Mouse (Mus musculus): ENCODE results near the gene Dennd4a. TPM values are rescaled to one million over a fixed set of nuclear protein-coding genes. Genes with fewer than 3 reads are reported as not detected.

Dennd4a gene
- polyA plus RNA-seq, 1 experiment from 2014 or later = 12.4 TPM

DNA sequence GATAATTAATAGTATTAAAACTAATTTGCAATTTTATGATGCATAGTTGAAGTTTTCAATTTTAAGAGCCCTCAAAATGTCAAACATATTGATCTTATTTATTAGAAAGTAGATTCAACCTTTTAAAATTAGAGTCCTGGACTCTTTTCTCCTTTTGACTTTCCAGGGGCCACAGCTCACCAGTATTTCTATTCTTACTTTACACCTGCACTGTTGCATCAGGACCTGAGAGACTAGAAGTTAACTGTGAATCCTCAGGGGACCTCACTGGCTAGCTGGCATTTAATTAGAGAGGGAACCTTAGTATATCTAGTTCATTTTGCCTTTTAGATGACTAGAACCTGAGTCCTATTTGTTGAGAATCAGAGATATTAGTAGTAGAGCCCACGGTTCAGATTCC is 38.4 kb downstream of the Dennd4a start:
- H3K4me3 ChIP-seq (replicated peaks; ENCODE audit: low read length) = no peak overlapping the region
- H3K4me2 ChIP-seq (replicated peaks) = no peak overlapping the region
- no peaks in the 10 kb centered on the region for H3K9me3 ChIP-seq (ENCODE audit: control insufficient read depth, low read length)
- ATAC-seq (ENCODE audit: low FRiP score) (no peak), DNase-seq (ENCODE audit: low spot score) (no peak)
- peaks cover 13% of the 10 kb centered on the region for H3K36me3 ChIP-seq (replicated peaks; ENCODE audit: control insufficient read depth, insufficient read depth)
- no peaks in the 10 kb centered on the region for H3K27me3 ChIP-seq (ENCODE audit: control insufficient read depth, insufficient read depth, low read length)
- H3K27ac ChIP-seq = no peak overlapping the region
- WGBS = 90% methylated on average over 1 of the region's 1 CpGs
- H3K9ac ChIP-seq = no peak overlapping the region
- H3K4me1 ChIP-seq (replicated peaks; ENCODE audit: control insufficient read depth, insufficient read depth, low read length) = no peaks in the 10 kb centered on the region

DNA sequence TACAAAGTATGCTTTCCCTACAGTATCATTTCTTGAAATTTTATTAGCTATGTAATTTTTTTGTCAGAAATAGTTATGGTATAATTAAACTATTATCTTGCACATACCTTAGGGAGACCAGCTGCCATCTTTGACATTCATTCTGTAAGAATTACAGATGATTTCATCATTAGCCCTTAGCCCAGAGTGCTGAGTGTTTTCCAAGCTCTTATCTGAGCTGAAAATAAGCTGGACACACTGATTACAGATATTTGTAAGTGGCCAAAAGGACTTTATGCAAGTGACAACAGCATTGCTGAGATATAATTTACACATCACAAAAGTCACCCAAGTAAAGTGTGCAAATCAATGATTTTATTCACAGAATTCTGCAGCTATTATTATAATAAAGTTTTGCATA is 48.9 kb downstream of the Dennd4a start:
- no peaks in the 10 kb centered on the region for H3K27me3 ChIP-seq (ENCODE audit: control insufficient read depth, insufficient read depth, low read length)
- no peak overlapping the region for H3K27ac ChIP-seq
- ATAC-seq (ENCODE audit: low FRiP score) (no peak), DNase-seq (ENCODE audit: low spot score) (no peak)
- H3K36me3 ChIP-seq (replicated peaks; ENCODE audit: control insufficient read depth, insufficient read depth) = peaks cover 23% of the 10 kb centered on the region
- H3K4me3 ChIP-seq (replicated peaks; ENCODE audit: low read length) = no peak overlapping the region
- no peak overlapping the region for H3K4me2 ChIP-seq (replicated peaks)
- no peak overlapping the region for H3K9ac ChIP-seq
- H3K4me1 ChIP-seq (replicated peaks; ENCODE audit: control insufficient read depth, insufficient read depth, low read length) = no peaks in the 10 kb centered on the region
- H3K9me3 ChIP-seq (ENCODE audit: control insufficient read depth, low read length) = no peaks in the 10 kb centered on the region

DNA sequence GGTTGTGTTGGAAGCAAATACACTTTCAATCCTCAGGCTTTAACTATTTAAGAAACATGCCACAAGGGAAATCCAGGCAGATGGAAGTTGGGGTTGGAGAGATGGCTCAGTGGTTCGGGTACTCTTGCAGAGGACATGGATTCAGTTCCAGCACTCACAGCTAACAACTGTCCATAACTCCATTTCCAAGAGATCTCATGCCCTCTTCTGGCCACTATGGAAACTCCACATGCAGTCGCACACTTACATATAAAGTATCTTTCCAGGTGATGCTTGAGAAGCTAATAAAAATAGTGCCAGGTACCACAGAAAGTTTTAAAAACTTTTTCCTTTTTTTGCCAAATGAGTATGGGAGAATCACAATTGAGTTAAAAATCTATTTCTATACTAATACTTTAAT is 51.5 kb downstream of the Dennd4a start:
- no peaks in the 10 kb centered on the region for H3K4me1 ChIP-seq (replicated peaks; ENCODE audit: control insufficient read depth, insufficient read depth, low read length)
- H3K36me3 ChIP-seq (replicated peaks; ENCODE audit: control insufficient read depth, insufficient read depth) = peaks cover 28% of the 10 kb centered on the region
- DNase-seq (ENCODE audit: low spot score) = no peak
- no peak for ATAC-seq (ENCODE audit: low FRiP score)
- no peak overlapping the region for H3K4me2 ChIP-seq (replicated peaks)
- H3K4me3 ChIP-seq (replicated peaks; ENCODE audit: low read length) = no peak overlapping the region
- no peaks in the 10 kb centered on the region for H3K9me3 ChIP-seq (ENCODE audit: control insufficient read depth, low read length)
- H3K27me3 ChIP-seq (ENCODE audit: control insufficient read depth, insufficient read depth, low read length) = no peaks in the 10 kb centered on the region
- WGBS = 85% methylated on average over 2 of the region's 2 CpGs
- H3K9ac ChIP-seq = no peak overlapping the region
- H3K27ac ChIP-seq = no peak overlapping the region

DNA sequence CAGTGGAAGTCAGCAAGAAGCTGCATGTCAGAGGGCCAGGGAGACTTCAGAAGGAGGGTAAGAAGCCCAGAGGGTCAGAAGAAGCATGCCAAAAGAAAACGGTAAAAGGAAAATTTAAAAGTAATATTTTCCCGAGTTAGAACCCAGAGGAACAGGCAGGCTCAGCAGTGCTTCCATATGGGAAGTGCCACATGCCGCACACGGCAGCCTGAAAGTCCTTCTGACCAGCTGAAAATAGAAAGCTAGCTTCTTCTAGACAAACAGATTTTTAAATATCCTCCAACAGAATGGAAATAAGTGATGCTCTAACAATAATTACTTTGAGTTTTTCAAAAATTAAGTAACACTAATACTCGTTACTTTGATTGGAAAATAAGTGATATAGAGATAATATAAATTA is 74.9 kb downstream of the Dennd4a start:
- no peaks in the 10 kb centered on the region for H3K27me3 ChIP-seq (ENCODE audit: control insufficient read depth, insufficient read depth, low read length)
- no peak overlapping the region for H3K27ac ChIP-seq
- H3K4me3 ChIP-seq (replicated peaks; ENCODE audit: low read length) = no peak overlapping the region
- no peak for ATAC-seq (ENCODE audit: low FRiP score)
- H3K4me2 ChIP-seq (replicated peaks) = no peak overlapping the region
- DNase-seq (ENCODE audit: low spot score) = no peak
- no peaks in the 10 kb centered on the region for H3K9me3 ChIP-seq (ENCODE audit: control insufficient read depth, low read length)
- no peak overlapping the region for H3K9ac ChIP-seq
- 88% methylated on average over 5 of the region's 5 CpGs for WGBS
- H3K4me1 ChIP-seq (replicated peaks; ENCODE audit: control insufficient read depth, insufficient read depth, low read length) = no peaks in the 10 kb centered on the region
- peaks cover 27% of the 10 kb centered on the region for H3K36me3 ChIP-seq (replicated peaks; ENCODE audit: control insufficient read depth, insufficient read depth)

DNA sequence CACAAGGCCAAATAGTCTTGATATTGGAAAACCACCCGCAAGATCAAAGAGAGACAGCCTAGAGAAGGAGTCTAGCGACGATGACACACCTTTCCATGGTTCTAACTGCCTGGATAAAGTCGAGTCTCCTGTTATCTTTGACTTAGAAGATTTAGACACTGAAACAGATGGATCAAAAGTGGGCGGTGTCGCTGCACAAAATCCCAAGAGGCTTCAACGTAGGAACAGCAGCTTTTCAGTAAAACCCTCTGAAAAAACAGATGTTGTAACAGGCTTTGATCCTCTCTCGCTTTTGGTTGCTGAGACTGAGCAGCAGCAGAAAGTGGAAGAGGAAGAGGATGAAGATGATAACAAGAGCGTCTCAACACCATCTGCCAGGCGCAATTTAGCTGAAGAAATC is 85.5 kb downstream of the Dennd4a start:
- Histone ChIP-seq H3K4me1 (replicated peaks; ENCODE audit: control insufficient read depth, insufficient read depth, low read length) (no peaks in the 10 kb centered on the region), H3K36me3 (replicated peaks; ENCODE audit: control insufficient read depth, insufficient read depth) (peaks cover 44% of the 10 kb centered on the region), H3K4me3 (replicated peaks; ENCODE audit: low read length) (no peak overlapping the region), H3K9me3 (ENCODE audit: control insufficient read depth, low read length) (no peaks in the 10 kb centered on the region), H3K27ac (no peak overlapping the region), H3K9ac (no peak overlapping the region), H3K4me2 (replicated peaks) (no peak overlapping the region), H3K27me3 (ENCODE audit: control insufficient read depth, insufficient read depth, low read length) (no peaks in the 10 kb centered on the region)
- WGBS = 89% methylated on average over 10 of the region's 10 CpGs
- DNase-seq (ENCODE audit: low spot score) (no peak), ATAC-seq (ENCODE audit: low FRiP score) (no peak)

DNA sequence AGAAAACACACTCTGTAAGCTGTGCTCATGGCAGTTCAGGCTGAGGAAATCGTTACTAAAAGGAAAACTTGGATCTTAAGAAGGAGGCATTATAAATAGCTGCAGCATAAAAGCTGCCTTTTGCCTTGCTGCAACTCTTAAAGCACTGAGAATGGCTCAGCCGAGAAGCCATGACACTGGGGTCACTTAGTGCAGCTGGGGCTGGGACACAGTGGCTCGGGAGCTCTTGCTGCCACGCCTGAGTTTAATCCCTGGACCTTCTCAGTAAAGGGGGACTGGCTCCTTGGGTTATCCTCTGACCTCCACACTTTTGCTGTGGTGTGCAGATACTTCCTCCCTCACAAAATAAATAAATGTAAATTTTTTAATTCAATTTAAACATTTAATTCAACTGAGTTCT is 91.7 kb downstream of the Dennd4a start:
- no peak overlapping the region for H3K9ac ChIP-seq
- H3K4me1 ChIP-seq (replicated peaks; ENCODE audit: control insufficient read depth, insufficient read depth, low read length) = no peaks in the 10 kb centered on the region
- no peak overlapping the region for H3K27ac ChIP-seq
- H3K27me3 ChIP-seq (ENCODE audit: control insufficient read depth, insufficient read depth, low read length) = no peaks in the 10 kb centered on the region
- WGBS = 32% methylated on average over 4 of the region's 4 CpGs
- DNase-seq (ENCODE audit: low spot score) = no peak
- H3K4me2 ChIP-seq (replicated peaks) = no peak overlapping the region
- no peak for ATAC-seq (ENCODE audit: low FRiP score)
- peaks cover 33% of the 10 kb centered on the region for H3K36me3 ChIP-seq (replicated peaks; ENCODE audit: control insufficient read depth, insufficient read depth)
- no peak overlapping the region for H3K4me3 ChIP-seq (replicated peaks; ENCODE audit: low read length)
- no peaks in the 10 kb centered on the region for H3K9me3 ChIP-seq (ENCODE audit: control insufficient read depth, low read length)

DNA sequence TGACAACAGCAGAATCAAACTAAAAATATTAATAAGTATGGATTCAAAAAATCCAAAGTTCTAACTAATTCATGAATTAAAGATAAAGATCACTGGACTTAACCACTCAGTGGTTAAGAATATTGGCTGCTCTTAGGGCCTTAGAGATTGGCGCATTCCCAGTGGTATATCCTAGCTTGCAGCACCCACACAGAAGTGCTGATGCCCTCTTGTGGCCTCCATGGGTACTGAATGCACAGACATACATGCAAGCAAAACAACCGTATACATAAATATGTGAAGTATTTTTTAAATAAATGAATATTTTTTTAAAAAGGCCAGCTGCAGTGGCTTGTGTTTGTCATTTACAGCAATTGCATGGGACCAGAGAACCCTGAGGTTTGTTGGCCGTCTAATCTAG is 92.2 kb downstream of the Dennd4a start:
- Histone ChIP-seq H3K4me1 (replicated peaks; ENCODE audit: control insufficient read depth, insufficient read depth, low read length) (no peaks in the 10 kb centered on the region), H3K4me3 (replicated peaks; ENCODE audit: low read length) (no peak overlapping the region), H3K4me2 (replicated peaks) (no peak overlapping the region), H3K9me3 (ENCODE audit: control insufficient read depth, low read length) (no peaks in the 10 kb centered on the region), H3K36me3 (replicated peaks; ENCODE audit: control insufficient read depth, insufficient read depth) (peaks cover 33% of the 10 kb centered on the region), H3K9ac (no peak overlapping the region), H3K27ac (no peak overlapping the region), H3K27me3 (ENCODE audit: control insufficient read depth, insufficient read depth, low read length) (no peaks in the 10 kb centered on the region)
- peak; percentile 82 for DNase-seq (ENCODE audit: low spot score)
- no peak for ATAC-seq (ENCODE audit: low FRiP score)
- 66% methylated on average over 3 of the region's 3 CpGs for WGBS

DNA sequence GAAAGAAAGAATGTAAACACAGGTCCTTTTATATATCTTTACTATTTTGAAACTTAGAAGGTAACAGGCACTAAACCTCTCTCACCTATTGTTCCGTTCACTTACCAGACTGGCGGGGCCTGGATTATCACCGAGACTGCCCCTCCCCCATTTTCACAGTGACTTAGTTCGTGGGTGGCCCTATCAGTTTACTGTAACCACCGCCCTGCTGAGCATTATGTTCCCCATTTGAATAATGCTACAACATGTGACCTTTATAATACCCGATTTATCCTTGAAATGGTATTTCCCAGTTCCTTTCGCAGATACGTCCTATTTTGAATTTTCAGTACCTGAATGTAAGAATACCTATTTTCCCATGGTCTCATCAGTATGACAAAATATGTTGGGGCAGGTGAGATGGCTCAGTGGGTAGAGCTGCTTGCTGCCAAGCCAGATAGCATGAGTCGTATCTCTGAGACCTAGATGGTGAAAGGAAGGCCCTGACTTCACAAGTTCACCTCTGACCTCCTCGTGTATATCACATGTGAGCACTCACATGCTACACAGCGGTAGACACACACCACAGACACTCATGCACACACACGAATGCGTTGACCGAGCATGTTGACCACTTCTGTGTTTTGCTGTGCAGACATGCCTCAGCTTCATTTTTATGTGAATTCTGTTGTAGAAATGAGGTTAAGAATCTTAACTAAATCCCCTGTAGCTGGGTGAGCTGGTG is 93.9 kb downstream of the Dennd4a start:
- no peak overlapping the region for H3K4me2 ChIP-seq (replicated peaks)
- no peak for ATAC-seq (ENCODE audit: low FRiP score)
- no peak overlapping the region for H3K4me3 ChIP-seq (replicated peaks; ENCODE audit: low read length)
- no peaks in the 10 kb centered on the region for H3K9me3 ChIP-seq (ENCODE audit: control insufficient read depth, low read length)
- peaks cover 35% of the 10 kb centered on the region for H3K36me3 ChIP-seq (replicated peaks; ENCODE audit: control insufficient read depth, insufficient read depth)
- 90% methylated on average over 14 of the region's 14 CpGs for WGBS
- no peak overlapping the region for H3K9ac ChIP-seq
- H3K27me3 ChIP-seq (ENCODE audit: control insufficient read depth, insufficient read depth, low read length) = no peaks in the 10 kb centered on the region
- no peak overlapping the region for H3K27ac ChIP-seq
- no peak for DNase-seq (ENCODE audit: low spot score)
- H3K4me1 ChIP-seq (replicated peaks; ENCODE audit: control insufficient read depth, insufficient read depth, low read length) = no peaks in the 10 kb centered on the region

DNA sequence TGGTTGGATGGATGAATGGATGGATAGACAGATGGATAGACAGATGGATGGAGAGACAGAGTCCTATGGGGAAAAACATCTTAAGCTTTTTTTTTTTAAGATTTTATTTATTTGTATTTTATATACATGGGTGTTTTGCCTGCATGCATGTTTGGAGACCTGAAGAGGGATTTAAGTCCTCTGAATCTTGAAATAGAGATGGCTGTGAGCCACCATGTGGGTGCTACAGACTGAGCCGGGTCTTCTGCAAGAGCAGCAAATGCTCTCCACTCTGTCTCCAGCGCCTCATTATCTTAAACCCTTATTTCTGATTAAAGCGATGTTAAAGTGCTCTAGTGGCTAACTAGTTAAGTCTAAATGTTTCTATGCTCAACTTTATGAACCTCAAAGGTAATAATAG is 96.3 kb downstream of the Dennd4a start:
- Histone ChIP-seq H3K4me3 (replicated peaks; ENCODE audit: low read length) (no peak overlapping the region), H3K36me3 (replicated peaks; ENCODE audit: control insufficient read depth, insufficient read depth) (peaks cover 58% of the 10 kb centered on the region), H3K9ac (no peak overlapping the region), H3K9me3 (ENCODE audit: control insufficient read depth, low read length) (no peaks in the 10 kb centered on the region), H3K4me2 (replicated peaks) (no peak overlapping the region), H3K27ac (no peak overlapping the region), H3K27me3 (ENCODE audit: control insufficient read depth, insufficient read depth, low read length) (no peaks in the 10 kb centered on the region), H3K4me1 (replicated peaks; ENCODE audit: control insufficient read depth, insufficient read depth, low read length) (no peaks in the 10 kb centered on the region)
- DNase-seq (ENCODE audit: low spot score) (no peak), ATAC-seq (ENCODE audit: low FRiP score) (no peak)
- 93% methylated on average over 3 of the region's 3 CpGs for WGBS

DNA sequence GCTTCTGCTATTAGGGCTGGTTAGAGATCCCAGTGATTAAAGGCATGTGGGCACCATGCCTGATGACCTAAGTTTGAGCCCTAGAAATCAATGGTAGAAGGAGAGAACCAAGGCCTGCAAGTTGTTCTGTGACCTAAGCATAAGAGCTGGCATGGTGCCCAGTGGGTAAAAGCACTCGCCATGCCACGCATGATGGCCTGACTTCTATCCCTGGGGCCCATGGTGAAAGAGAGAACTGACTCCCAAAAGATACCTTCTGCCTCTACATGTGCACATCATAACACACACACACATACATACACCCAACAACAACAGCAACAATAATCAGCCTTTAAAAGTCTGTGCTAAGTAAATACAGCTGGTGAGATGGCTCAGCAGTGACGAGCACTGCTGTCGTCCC is 102.3 kb downstream of the Dennd4a start:
- H3K4me2 ChIP-seq (replicated peaks) = no peak overlapping the region
- WGBS = 94% methylated on average over 4 of the region's 4 CpGs
- no peak overlapping the region for H3K9ac ChIP-seq
- peaks cover 67% of the 10 kb centered on the region for H3K36me3 ChIP-seq (replicated peaks; ENCODE audit: control insufficient read depth, insufficient read depth)
- ATAC-seq (ENCODE audit: low FRiP score) (no peak), DNase-seq (ENCODE audit: low spot score) (no peak)
- no peaks in the 10 kb centered on the region for H3K9me3 ChIP-seq (ENCODE audit: control insufficient read depth, low read length)
- H3K4me1 ChIP-seq (replicated peaks; ENCODE audit: control insufficient read depth, insufficient read depth, low read length) = no peaks in the 10 kb centered on the region
- no peak overlapping the region for H3K27ac ChIP-seq
- H3K27me3 ChIP-seq (ENCODE audit: control insufficient read depth, insufficient read depth, low read length) = no peaks in the 10 kb centered on the region
- H3K4me3 ChIP-seq (replicated peaks; ENCODE audit: low read length) = no peak overlapping the region

Measured in hindbrain, embryonic 14.5 days (tissue).